Mouse (Mus musculus) liver, postnatal 0 days (tissue): ENCODE results near the gene Plcxd1. TPM values are rescaled to one million over a fixed set of nuclear protein-coding genes. Genes with fewer than 3 reads are reported as not detected.

Source experiments
- ATAC-seq: fragments of 200-750 bp; cut with Nextera tagmentation; 2 replicates; pipeline ENCODE4 v1.8.0; 2017; ENCODE audit warnings: mild to moderate bottlenecking, moderate library complexity
- DNase-seq: peaks from one replicate; pipeline ENCODE4 v3.0.0-alpha.2; 2016
- H3K27ac ChIP-seq: fragments of 300-500 bp; sonication (generic); 2 replicates; pipeline ENCODE4 v1.5.1; 2014; ENCODE audit warnings: antibody characterized with exemption, moderate library complexity, mild to moderate bottlenecking, low read depth
- H3K27me3 ChIP-seq: fragments of 300-500 bp; sonication (generic); 2 replicates; pipeline ENCODE4 v1.6.1; 2014; ENCODE audit warnings: low read length, control low read depth, mixed read lengths; ENCODE audit not compliant: insufficient read depth
- H3K36me3 ChIP-seq: fragments of 300-500 bp; sonication (generic); replicated peaks from 2 replicates; pipeline ENCODE4 v1.6.1; 2014; ENCODE audit warnings: mild to moderate bottlenecking, control low read depth, low read length, moderate library complexity, mixed read lengths; ENCODE audit not compliant: insufficient read depth
- H3K4me1 ChIP-seq: fragments of 300-500 bp; sonication (generic); 2 replicates; pipeline ENCODE4 v1.6.1; 2014; ENCODE audit warnings: antibody characterized with exemption, mild to moderate bottlenecking, control low read depth; ENCODE audit not compliant: insufficient read depth
- H3K4me2 ChIP-seq: fragments of 300-500 bp; sonication (generic); 2 replicates; pipeline ENCODE4 v1.6.1; 2014; ENCODE audit warnings: low read depth, mild to moderate bottlenecking, low read length, moderate library complexity, mixed read lengths
- H3K4me3 ChIP-seq: fragments of 300-500 bp; sonication (generic); 2 replicates; pipeline ENCODE4 v1.5.1; 2014; ENCODE audit warnings: low read depth, low read length
- H3K9ac ChIP-seq: fragments of 300-500 bp; sonication (generic); replicated peaks from 2 replicates; pipeline ENCODE4 v1.6.1; 2014; ENCODE audit warnings: mild to moderate bottlenecking, moderate library complexity
- H3K9me3 ChIP-seq: fragments of 300-500 bp; sonication (generic); 2 replicates; pipeline ENCODE4 v1.6.1; 2016; ENCODE audit warnings: mild to moderate bottlenecking, control low read depth, low read length, mixed read lengths
- CTCF ChIP-seq: sonication (generic); IDR thresholded peaks from 2 replicates; pipeline ENCODE4 v1.5.1; 2016; ENCODE audit warnings: antibody characterized with exemption, low read depth
- EP300 ChIP-seq: IDR thresholded peaks from 2 replicates; pipeline ENCODE4 v1.6.1; 2016; ENCODE audit warnings: antibody characterized with exemption, low read depth, mild to moderate bottlenecking
- WGBS: fragments of 180-500 bp; shearing (Covaris S2); extraction: QIAGEN DNeasy Blood & Tissue Kit; methylation state at CpG from one replicate; pipeline ENCODE4 v1.1.7; 2014; ENCODE audit not compliant: insufficient replicate concordance; 5-methylcytosine and 5-hydroxymethylcytosine counted together
- polyA plus RNA-seq: library from polyadenylated mRNA; unstranded; fragments of >200 nt; fragmentation: Nextera tagmentation; extraction: Ambion mirVana; gene quantifications from 2 replicates; pipeline ENCODE4 v1.2.1, GENCODE M21; 2015

The Plcxd1 gene
- polyA plus RNA-seq, 1 experiment from 2014 or later, result 0.48 TPM

GRCm38 (mm10) chr5:110143007-110143406 lies 43.2 kb downstream of the Plcxd1 start:
- Histone ChIP-seq H3K9ac (no peak overlapping the region), H3K9me3 (no peaks in the 10 kb centered on the region), H3K27me3 (no peaks in the 10 kb centered on the region), H3K4me2 (no peak overlapping the region), H3K36me3 (peaks cover 57% of the 10 kb centered on the region), H3K4me1 (no peaks in the 10 kb centered on the region), H3K27ac (no peak overlapping the region), H3K4me3 (no peak overlapping the region)
- WGBS, result 84% methylated on average over 5 of the region's 5 CpGs
- TF ChIP-seq CTCF (peak; percentile 58), EP300 (no peak)
- no peak for ATAC-seq
- DNase-seq, result no peak

Other genes with a start within 250 kb of the Plcxd1 start
- gene Gm15446, start 176.6 kb upstream of the Plcxd1 start, polyA plus RNA-seq, result 0.12 and 0.23 TPM in 2 replicates
- 5.2 and 6.3 TPM in 2 replicates for gene Zfp932, start 103.4 kb upstream of the Plcxd1 start, polyA plus RNA-seq
- gene Gm17655, start 27.5 kb upstream of the Plcxd1 start, polyA plus RNA-seq, result 0.62 and 1.2 TPM in 2 replicates
- 0.47 and 0.51 TPM in 2 replicates for gene Gm35315, start 5.5 kb upstream of the Plcxd1 start, polyA plus RNA-seq
- 7.1 and 7.4 TPM in 2 replicates for gene Gtpbp6, start 8.2 kb downstream of the Plcxd1 start, polyA plus RNA-seq
- 0.76 and 0.99 TPM in 2 replicates for gene Zfp605, start 10.1 kb downstream of the Plcxd1 start, polyA plus RNA-seq
- gene Chfr, start 35.9 kb downstream of the Plcxd1 start, polyA plus RNA-seq, result 9.6 and 11.6 TPM in 2 replicates
- 3.5 and 4.1 TPM in 2 replicates for gene Golga3, start 76.7 kb downstream of the Plcxd1 start, polyA plus RNA-seq
- 8.6 and 10.7 TPM in 2 replicates for gene Ankle2, start 131.0 kb downstream of the Plcxd1 start, polyA plus RNA-seq
- gene Pgam5, start 169.9 kb downstream of the Plcxd1 start, polyA plus RNA-seq, result 18.8 and 21.0 TPM in 2 replicates
- 129 and 148 TPM in 2 replicates for gene Pxmp2, start 186.2 kb downstream of the Plcxd1 start, polyA plus RNA-seq
- gene Pole, start 186.3 kb downstream of the Plcxd1 start, polyA plus RNA-seq, result 5.2 and 6.0 TPM in 2 replicates
- 0.07 and 0.09 TPM in 2 replicates for gene P2rx2, start 243.2 kb downstream of the Plcxd1 start, polyA plus RNA-seq
- gene Lrcol1, start 244.8 kb downstream of the Plcxd1 start, polyA plus RNA-seq, result not detected in 2 replicates